Mouse (Mus musculus): Measurements from ENCODE around the gene C2cd6.

DNA sequence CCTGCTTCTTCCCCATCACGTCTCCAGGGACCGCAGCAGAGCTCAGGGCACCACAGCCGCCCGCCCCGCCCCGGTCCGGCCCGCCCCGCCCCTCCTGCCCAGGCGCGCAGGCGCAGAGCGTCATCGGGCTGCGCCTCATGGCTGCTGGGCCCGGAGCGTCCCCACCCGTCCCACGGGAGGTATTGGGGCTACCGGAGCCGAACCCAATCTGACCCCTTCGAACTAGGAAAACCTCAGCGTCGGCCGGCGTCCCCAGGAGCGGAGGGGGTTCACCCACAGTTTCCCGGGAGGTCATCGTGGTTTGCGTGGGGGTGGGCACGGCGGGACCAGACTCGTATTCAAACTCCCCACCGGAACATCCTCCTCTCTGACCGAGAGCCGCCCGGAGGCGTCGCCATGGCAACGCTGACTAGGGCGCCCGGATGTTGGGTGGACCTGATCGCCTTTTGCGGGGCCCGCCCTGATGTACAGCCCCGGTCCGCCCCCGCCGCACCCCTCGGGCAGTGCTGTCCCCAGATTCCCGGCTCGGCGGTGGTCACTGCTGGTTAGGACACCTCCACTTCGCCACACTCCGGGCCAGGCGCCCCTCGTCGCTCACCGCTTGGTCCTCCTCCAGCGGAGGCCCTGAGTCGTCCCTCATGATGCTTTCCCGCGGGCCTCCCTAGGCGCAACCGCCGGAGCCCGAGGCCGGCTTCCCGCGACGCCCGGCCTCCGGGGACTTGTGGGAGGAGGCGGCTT is 25.2 kb upstream of the C2cd6 start, which contains the start of gene Tmem237:
- TF ChIP-seq CTCF (IDR thresholded peaks at IDR 0.05; ENCODE audit: low read depth, low read length) (no peak), POLR2AphosphoS5 (IDR thresholded peaks at IDR 0.05; ENCODE audit: insufficient replicate concordance, low read depth, low read length) (no peak), GATA1 (IDR thresholded peaks at IDR 0.05; ENCODE audit: borderline replicate concordance, low read length) (no peak)

Measured in G1E (cell line).